Mouse (Mus musculus): ENCODE data around the gene Slc35g2.

GRCm38 (mm10) chr9:100525225-100525624, 45.7 kb downstream of the Slc35g2 start:
- TF ChIP-seq POLR2A (IDR thresholded peaks at IDR 0.05; ENCODE audit: borderline replicate concordance, extremely low read depth, low read depth, low read length) = no peak
- no peak for TF ChIP-seq CTCF (IDR thresholded peaks at IDR 0.05; ENCODE audit: insufficient read depth, low read length)

Data from lung, adult 2 months (tissue).